Mouse (Mus musculus) Muller cell, postnatal 12 days (primary cell): ENCODE data around the gene Ralbp1.

Source experiments
- DNase-seq: peaks from one replicate; pipeline ENCODE4 v3.0.0-alpha.2; 2015; ENCODE audit errors: inconsistent ontology term

Gene Ralbp1

DNA sequence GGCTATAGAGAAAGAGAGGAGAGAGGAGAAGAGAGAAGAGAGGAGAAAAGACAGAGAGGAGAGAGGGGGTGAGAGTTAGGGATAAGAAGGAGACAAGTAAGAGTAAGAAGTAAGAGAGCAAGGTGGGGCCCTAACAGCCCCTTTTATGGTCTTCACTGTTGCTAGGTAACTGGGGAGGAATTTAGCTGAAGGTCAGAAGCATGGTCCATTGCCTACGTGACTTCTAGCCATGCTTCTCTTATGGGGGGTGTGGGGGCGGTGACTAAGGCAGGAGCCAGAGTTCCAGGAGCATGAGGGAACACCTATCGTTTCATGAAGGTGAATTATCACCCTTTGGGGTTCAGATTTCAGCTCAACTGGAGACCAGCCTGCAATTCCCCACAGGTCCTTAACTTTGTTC, 10.4 kb upstream of the Ralbp1 start:
- no peak for DNase-seq

DNA sequence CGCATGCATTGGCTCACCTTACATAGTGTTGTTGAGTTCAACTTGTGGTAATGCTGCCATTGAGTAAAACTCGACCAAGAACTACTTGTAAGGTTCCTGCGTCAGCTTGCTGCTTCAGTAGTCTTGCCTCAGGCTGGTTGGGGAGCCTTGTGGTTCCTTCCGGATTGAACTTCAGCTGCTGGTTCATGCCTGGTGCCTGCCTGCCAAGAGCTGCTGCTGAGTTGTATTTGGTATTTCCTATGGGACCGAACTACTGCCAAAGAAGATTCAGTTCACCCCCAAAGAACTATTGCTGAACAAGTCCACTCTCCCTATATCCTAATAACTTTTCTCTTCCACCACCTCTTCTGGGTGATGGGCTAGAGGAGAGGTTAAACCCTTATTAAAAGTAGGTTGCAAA, 3.9 kb upstream of the Ralbp1 start:
- DNase-seq = no peak

DNA sequence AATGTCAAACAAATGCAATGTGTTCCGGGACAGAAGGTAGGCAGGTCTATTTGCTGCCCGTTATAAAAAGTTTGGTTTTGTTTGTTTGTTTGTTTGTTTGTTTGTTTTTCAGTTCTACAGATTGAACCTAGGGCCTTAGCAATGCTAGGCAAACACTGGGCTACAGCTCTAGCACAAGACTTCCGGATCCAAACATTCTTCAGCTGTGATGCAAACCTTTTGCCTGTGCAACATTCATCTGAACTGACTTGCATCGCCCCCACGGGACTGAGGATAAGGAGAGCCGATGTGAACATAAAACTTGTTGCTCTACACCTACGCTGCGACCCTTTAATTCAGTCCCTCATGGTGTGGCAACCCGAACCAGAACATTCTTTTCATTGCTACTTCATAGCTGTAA, 973 bp upstream of the Ralbp1 start:
- peak; percentile 29 for DNase-seq

DNA sequence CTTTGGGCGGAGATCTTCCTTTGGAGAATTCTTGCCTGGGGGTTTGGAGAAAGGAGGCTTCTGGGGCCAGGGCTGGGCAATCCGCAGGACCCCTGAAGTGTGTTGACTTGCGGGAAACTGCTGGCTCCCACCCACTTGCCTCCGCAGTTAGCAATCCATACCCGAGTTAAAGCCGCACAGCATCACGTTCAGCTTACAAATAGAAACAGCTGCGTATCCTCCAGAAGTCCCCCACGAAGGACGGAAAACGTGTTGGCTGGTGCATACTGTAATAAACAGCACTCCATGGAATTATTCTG, 251 bp downstream of the Ralbp1 start:
- no peak for DNase-seq

DNA sequence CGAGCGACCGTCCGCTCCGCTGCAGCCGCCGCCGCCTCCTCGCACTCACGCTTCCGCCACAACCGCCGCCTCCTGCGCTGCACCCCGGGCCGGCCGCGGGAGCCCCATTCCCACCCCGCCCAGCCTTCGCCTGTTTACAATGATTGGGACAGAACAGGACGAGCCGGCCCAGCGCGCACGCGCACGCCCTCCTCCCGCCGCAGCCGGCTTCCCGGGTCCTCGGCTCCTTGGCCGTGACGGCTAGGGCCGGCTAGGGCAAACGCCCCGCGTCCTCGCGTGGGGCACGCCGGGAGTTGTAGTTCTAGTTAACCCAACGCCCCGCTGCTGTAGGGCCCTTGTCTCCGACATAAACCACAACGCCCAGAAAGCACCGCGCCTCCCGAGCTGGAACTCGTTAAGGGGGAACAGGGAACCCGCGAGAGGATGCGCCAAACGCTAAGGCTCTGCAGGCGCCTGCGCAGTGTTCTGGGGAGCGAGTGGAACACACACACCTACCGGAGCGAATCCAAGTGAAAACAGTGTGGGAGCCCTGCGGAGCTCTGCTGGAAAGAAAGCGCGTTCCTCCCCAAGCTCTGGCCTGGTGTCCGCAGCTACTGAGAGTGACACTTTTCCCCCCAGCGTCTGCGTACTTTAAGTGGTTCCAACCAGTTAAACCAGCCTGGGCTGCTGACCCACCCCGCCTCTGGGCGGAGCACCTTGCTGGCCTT, 754 bp downstream of the Ralbp1 start:
- DNase-seq = peak; percentile 99

DNA sequence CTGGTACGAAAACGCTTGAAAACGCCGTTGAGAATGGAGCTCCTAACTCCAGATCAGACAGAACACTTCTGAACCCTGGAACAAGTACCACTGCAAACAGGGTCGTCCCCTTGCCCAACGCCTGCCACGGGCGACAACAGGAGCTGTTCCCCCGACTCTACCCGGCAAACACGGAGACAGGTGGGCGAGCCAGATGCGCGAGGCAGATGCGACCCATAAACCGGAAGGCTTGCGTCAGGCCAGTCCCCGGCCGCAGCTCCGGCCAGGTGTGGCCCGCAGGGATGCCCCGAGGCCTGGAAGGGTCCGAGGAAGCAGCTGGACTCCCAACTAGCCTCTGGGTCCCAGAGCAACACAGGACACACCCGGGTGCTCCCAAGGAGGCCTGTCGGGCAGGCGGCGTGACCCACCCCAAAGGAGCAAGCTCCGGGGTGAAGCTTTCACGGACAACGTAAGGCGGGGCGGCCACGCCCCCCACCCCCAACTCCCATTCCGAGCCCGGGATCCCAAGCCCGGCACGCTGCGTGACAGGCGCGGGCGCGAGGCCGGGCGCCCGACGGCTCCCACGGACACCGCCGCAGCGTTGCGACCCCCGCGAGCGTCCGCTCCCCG, 1.4 kb downstream of the Ralbp1 start:
- DNase-seq = peak; percentile 73

DNA sequence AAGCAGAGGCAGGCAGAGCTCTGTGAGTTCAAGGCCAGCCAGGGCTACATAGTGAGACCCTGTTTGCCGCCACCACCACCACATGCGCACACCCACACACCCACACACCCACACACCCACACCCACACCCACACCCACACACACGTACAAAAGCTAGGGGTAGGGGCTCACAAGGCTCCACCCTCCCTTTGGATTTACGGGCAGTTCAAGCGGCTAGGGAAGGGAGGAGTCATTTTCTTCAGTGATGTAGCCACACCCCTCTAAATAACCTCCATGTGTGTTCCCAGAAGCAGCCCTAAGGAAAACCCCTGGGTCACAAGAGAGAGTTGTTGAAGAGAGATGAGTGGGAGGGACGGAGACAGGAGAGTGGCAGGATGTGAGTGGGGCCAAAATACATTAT, 8.6 kb downstream of the Ralbp1 start:
- DNase-seq = no peak

DNA sequence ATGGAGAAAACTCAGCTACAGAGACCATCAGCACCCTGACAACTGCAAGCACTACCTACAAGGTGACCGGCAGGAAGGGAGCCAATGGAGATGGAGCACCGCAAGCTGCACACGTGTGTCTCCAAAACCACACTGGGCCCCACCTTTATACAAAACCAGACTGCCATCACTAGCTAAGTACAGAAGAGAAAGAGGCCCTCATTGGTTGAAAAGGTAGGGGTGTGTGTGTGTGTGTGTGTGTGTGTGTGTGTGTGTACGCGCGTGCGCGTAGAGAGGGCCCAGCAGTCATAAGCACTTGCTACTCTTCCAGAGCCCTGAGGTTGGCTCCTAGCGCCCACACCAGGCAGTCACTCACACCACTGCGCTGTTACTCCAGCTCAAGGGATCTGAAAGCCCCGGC, 11.8 kb downstream of the Ralbp1 start:
- DNase-seq = no peak

DNA sequence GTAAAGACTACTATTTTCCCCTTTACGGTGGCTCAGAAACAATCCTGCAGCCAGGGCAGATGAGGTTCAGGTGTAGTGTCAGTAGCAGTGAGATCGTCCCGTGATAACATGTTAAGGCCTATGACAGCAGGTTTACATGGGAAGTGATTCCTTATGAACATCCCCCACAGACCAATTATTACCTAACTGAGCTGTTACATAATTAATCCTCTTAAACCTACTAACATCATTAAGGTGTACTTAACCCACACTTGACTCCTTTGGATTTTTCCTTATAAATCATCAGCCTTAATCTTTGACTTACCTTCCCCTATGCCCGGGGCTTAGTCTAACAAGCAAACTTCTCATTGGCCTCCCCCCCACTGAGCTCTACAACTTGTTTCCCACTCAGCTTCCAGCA, 12.4 kb downstream of the Ralbp1 start:
- DNase-seq = no peak

DNA sequence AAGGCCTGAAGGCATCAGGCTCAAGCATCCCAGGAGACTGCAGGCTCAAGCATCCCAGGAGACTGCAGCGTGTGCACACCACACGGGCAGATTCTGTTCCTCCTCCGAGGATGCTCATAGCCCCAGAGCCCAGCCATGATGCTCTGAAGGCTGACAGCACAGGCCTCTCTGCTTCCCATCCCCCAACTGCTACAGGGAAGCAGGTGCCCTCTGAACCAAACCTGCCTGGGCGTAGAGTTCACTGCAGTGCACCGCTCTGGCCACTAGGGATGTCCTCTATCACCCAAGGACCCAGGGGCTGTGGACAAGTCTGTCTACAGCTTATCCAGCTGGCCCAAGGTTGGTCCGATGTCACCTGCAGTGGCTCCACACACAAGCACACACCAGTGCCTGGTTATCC, 12.9 kb downstream of the Ralbp1 start:
- DNase-seq = no peak

DNA sequence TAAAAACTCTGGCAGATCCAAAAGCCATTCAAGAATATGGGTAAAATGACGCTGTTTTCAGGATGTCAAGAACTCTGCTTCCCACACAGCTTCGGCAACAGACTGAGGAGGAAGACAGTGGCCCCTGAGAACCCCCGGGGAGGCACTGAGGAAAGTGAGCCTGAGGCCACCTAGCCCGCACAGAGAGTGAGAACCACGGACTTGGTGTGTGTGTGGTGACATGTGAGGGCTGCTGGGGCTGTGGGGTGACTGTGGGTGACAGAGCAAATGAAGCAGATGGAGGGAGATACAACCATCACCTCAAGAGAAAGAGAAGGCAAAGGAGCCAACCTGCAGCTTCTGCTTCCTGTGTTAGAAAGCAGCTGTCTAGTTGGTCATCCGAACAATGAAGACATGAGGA, 13.5 kb downstream of the Ralbp1 start:
- peak; percentile 25 for DNase-seq

DNA sequence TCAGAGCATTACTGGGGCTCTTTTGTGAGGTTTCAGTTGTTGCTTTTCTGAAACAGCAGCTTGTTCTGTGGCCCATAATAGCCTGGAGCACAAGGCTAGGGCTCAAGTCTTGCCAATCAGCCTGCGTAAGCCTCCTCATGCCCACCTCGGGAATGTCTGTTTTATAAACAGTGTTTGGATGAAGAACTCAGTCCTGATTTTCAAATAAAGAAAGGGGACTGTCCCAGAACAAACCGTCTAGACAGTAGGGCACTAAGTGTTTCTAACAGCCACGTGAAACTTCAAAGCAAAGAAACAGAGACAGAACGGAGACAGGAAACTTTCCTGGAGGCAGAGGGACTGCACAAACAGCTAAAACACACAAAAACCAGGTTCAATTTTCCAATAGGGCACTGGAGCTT, 14.0 kb downstream of the Ralbp1 start:
- DNase-seq = peak; percentile 66

DNA sequence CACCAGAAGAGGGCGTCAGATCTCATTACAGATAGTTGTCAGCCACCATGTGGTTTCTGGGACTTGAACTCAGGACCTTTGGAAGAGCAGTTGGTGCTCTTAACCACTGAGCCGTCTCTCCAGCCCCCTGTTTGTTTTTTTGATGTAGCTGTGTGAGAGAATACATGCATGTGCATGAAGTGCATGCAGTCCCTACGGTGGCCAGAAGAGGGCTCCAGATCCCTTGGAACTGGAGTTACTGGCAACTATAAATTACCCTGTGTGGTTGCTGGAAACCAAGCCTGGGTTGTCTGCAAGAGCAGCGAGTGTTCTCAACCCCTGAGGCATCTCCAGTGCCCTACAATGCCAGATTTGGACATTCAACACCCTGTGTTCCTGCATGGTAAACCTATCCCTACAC, 15.5 kb downstream of the Ralbp1 start:
- no peak for DNase-seq

DNA sequence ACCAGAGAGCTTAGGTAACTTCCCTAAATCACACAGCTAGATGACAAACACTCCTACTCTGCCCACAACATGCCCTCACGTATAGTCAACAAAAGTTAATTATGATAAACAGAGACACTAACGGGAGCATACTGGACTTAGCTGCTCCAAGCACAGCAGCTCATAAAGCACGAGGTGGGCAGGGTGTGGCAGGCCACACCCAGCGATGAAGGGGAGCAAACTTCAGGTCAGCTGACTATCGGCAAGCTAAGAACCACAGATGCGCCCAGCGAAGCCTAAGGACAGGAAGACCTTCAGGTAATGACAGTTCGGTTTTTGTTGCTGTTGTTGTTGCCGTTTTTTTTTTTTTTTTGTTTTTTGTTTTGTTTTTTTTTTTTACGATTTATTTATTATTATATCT, 15.9 kb downstream of the Ralbp1 start:
- no peak for DNase-seq

DNA sequence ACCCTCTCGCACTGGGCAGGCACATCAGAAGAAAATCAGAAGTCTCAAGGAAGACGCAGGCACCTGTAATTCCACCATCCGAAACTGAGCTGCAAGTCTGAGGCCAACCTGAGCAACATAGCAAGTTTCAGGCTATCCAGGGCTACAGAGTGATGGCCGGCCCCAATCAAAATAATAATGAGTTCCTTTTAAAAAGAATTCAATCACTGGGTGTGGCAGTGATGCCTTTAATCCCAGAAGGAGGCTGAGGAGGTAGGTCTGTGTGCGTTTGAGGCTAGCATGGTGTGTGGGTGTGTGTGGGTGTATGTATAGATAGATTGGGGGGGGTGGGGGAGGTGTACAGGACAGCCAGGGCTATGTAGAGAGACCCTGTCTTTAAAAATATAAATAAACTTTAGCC, 17.6 kb downstream of the Ralbp1 start:
- DNase-seq = no peak

DNA sequence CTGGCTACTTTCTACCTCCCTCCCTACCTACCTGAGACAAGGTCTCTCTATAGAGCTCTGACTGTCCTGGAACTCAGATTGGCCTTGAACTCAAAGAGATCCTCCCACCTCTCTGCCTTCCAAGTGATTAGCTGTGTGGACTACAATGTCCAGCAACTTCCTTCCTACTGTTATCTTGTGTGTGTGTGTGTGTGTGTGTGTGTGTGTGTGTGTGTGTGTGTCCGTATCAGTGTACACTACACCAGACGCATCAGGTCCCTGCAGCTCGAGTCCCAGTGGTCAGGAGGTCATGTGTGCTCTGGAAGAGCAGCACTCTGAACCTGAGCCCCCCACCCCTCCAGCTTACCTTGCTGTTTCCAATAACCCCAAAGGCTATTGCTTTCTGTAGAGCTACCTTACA, 19.4 kb downstream of the Ralbp1 start:
- DNase-seq = no peak

DNA sequence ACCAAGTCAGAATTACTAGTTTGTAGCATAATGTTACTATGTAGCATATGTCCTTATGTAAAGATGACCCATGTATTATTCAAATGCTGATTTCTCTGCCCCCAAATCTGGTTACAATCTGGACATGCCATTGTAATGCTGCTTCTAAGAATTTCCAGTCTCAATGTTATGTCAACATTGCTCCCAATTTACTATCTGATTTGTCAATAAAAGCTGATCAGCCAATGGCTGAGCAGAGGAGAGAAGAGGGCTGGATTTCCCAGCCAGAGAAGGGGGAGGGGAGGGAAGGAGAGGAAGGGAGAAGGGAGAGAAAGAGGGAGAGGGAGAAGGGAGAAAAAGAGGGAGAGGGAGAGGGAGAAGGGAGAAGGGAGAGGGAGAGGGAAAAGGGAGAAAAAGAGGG, 20.3 kb downstream of the Ralbp1 start:
- no peak for DNase-seq

DNA sequence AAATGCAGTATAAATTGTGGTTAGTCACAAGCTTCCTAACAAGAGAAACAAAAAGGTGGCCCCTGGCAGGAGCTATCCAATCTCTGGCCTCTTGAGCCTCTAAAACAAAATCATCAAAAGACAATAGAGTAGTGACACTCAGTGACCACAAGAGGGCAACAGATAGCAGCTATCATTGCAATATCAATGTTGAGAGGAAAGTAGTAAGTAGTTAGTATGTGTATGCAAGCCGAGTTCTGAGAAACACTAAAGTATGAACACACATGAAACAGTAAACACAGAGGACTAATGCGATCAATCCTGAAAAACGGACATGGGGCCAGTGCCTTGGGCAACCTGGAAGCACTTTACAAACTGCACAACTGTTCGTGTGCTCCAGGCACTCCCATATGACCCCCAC, 20.9 kb downstream of the Ralbp1 start:
- DNase-seq = peak; percentile 64

DNA sequence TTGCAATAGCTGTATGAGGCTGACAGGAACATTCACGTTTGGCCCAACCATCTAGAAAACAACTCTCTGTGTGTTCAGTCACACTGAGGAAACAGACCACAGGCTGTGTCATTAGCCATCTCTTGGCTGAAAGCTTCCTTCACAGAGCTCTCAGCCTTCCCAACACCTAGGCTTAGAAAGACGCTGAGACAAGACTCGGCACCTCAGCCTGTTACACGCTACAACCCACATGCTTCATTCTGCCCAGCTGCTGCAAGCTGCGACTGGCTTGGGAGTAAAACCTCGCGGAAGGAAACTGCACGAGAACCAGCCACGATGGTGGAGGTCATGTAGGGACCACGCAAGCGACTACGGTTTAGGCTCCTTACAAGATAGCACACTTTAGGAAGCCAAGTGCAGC, 21.8 kb downstream of the Ralbp1 start:
- DNase-seq = no peak

DNA sequence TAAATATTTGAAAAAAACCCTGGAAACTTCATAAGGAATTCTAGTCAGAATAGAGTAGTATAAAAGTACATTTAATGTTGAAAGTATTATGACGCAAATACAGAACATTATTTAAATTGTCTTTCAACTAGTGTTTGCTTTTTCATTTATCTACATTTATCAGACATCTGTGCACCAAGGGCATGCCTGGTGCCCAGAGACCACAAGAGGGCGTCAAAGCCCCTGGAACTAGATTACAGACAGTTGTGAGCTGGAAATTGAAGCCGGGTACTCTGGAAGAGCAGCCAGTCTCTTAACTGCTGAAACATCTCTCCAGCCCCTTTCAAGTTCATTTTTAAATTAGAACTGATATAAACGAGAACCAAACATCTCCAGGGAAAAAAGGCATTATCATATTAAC, 23.0 kb downstream of the Ralbp1 start:
- no peak for DNase-seq

DNA sequence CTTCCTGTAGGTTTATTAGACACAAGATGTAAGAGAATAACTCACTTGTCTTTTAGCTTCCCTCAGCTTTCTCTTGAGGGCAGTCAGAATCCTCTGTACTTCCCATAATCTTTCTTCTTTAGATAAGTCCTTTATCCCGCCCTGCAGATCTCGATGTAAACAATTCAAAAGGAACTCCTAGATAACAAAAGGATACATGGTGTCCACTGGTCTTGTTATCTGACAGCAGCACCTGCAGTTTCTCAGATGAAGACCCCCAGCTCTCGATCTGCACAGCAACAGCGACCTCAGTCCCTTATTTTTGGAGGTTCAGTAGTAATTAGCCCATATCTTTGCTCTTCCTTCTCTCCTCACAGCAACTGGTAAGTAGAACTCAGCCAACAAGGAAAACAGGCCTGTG, 28.0 kb downstream of the Ralbp1 start:
- DNase-seq = no peak

DNA sequence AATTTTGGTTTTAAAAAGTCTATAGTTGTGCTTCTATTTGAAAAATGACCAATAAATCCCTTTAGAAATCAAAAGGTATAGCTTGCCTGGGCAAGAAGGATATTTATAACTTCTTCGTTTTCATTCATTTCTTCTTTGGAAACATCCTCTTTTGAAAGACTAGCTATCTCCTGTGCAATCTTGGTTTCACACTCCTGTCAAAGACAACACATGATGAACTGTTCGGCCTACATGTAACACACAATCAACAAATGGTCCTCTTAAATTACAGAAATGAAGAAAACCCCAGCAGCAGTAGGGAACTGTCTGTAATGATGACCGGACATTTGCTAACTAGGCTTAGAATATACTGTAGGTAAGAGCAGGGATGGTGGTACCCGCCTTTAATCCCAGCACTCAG, 31.6 kb downstream of the Ralbp1 start:
- DNase-seq = no peak

DNA sequence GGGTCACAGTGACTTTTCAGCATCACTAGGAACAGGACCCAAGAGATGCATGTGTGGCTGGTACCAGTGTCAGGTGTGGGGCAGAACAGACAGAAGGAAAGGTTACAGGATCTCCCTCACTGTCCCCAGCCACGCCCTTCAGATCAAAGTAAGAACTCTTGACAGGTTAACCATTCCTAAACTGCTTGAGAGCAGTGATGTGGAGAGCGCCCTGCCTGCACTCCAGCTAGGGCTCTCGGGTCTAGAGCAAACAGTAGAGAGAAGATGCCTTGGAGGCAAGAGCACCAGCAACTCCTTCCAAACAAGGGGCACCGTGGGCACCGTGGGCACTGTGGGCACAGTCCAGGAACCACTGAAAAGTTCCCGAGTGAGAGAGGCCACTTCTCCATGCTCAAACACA, 32.3 kb downstream of the Ralbp1 start:
- no peak for DNase-seq

DNA sequence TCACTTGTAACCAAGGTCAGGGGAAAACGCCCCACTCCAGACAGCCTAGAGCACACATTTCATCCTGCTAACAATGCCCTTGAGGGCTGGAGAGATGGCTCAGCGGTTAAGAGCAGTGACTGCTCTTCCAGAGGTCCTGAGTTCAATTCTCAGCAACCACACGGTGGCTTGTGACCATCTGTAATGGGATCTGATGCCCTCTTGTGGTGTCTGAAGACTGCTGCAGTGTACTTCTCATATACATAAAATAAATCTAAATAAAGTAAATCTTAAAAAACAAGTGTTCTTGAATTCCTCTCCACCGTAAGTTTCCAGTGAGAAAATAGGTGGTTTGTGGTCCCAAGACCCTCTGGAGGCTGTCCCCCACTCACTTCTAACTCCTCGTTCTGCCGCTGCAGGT, 33.8 kb downstream of the Ralbp1 start:
- no peak for DNase-seq
